Mouse (Mus musculus) limb, embryonic 13.5 days (tissue): ENCODE measurements around the gene Adamtsl1. TPM values are rescaled to one million over a fixed set of nuclear protein-coding genes. Genes with fewer than 3 reads are reported as not detected.

Experiments
- ATAC-seq: fragments of 200-750 bp; cut with Nextera tagmentation; 2 replicates; pipeline ENCODE4 v1.8.0; 2017; ENCODE audit warnings: low read depth, moderate number of reproducible peaks, moderate TSS enrichment; ENCODE audit not compliant: low FRiP score
- H3K27ac ChIP-seq: fragments of 300-500 bp; sonication (generic); 2 replicates; pipeline ENCODE4 v1.5.1; 2015; ENCODE audit warnings: inconsistent platforms, mild to moderate bottlenecking, moderate library complexity
- H3K27me3 ChIP-seq: fragments of 300-500 bp; sonication (generic); 2 replicates; pipeline ENCODE4 v1.6.1; 2015; ENCODE audit warnings: mild to moderate bottlenecking, inconsistent platforms
- H3K36me3 ChIP-seq: fragments of 300-500 bp; sonication (generic); 2 replicates; pipeline ENCODE4 v1.6.1; 2015; ENCODE audit warnings: inconsistent platforms, mild to moderate bottlenecking, moderate library complexity
- H3K4me1 ChIP-seq: fragments of 300-500 bp; sonication (generic); 2 replicates; pipeline ENCODE4 v1.6.1; 2015; ENCODE audit warnings: inconsistent platforms
- H3K4me2 ChIP-seq: fragments of 300-500 bp; sonication (generic); replicated peaks from 2 replicates; pipeline ENCODE4 v1.6.1; 2015; ENCODE audit warnings: inconsistent platforms, mild to moderate bottlenecking, moderate library complexity
- H3K4me3 ChIP-seq: fragments of 300-500 bp; sonication (generic); 2 replicates; pipeline ENCODE4 v1.5.1; 2015; ENCODE audit warnings: moderate library complexity, mild to moderate bottlenecking, inconsistent platforms
- H3K9ac ChIP-seq: fragments of 300-500 bp; sonication (generic); 2 replicates; pipeline ENCODE4 v1.6.1; 2015; ENCODE audit warnings: mild to moderate bottlenecking, inconsistent platforms
- H3K9me3 ChIP-seq: fragments of 300-500 bp; sonication (generic); 2 replicates; pipeline ENCODE4 v1.6.1; 2016; ENCODE audit warnings: inconsistent platforms
- WGBS: fragments of 180-500 bp; shearing (Covaris S2); methylation state at CpG from one replicate; pipeline ENCODE4 v1.1.7; 2015; 5-methylcytosine and 5-hydroxymethylcytosine counted together
- polyA plus RNA-seq: library from polyadenylated mRNA; unstranded; fragments of >200 nt; fragmentation: Nextera tagmentation; extraction: Ambion mirVana; gene quantifications from 2 replicates; pipeline ENCODE4 v1.2.1, GENCODE M21; 2015

Adamtsl1 gene
- polyA plus RNA-seq, 1 experiment from 2014 or later = 53.2 TPM

GRCm38 (mm10) chr4:86273703-86274355 lies 759.9 kb downstream of the Adamtsl1 start:
- H3K36me3 ChIP-seq = peaks cover 5% of the 10 kb centered on the region; the same call in 1 of the 2 replicates
- H3K9me3 ChIP-seq = no peaks in the 10 kb centered on the region
- H3K4me3 ChIP-seq = no peak overlapping the region
- WGBS = 48% methylated on average over 6 of the region's 6 CpGs
- H3K9ac ChIP-seq = no peak overlapping the region
- no peaks in the 10 kb centered on the region for H3K27me3 ChIP-seq
- peaks cover 51% of the 10 kb centered on the region for H3K4me1 ChIP-seq
- no peak overlapping the region for H3K4me2 ChIP-seq
- no peak overlapping the region for H3K27ac ChIP-seq
- no peak for ATAC-seq

GRCm38 (mm10) chr4:86274663-86275062 lies 760.7 kb downstream of the Adamtsl1 start:
- no peak for ATAC-seq
- Histone ChIP-seq H3K4me2 (no peak overlapping the region), H3K4me1 (peaks cover 52% of the 10 kb centered on the region), H3K9me3 (no peaks in the 10 kb centered on the region), H3K36me3 (peaks cover 5% of the 10 kb centered on the region; the same call in 1 of the 2 replicates), H3K27me3 (no peaks in the 10 kb centered on the region), H3K27ac (no peak overlapping the region), H3K9ac (no peak overlapping the region), H3K4me3 (no peak overlapping the region)
- WGBS = 74% methylated on average over 2 of the region's 2 CpGs

- peaks cover 8% of the 10 kb centered on the region; the same call in 1 of the 2 replicates for H3K36me3 ChIP-seq
- ATAC-seq = peak; percentile 75
- peaks cover 52% of the 10 kb centered on the region for H3K4me1 ChIP-seq
- H3K4me3 ChIP-seq = no peak overlapping the region
- peak overlapping the region; percentile 63 for H3K27ac ChIP-seq
- no peak overlapping the region for H3K9ac ChIP-seq
- no peaks in the 10 kb centered on the region for H3K9me3 ChIP-seq
- H3K27me3 ChIP-seq = no peaks in the 10 kb centered on the region
- WGBS = 43% methylated on average over 14 of the region's 14 CpGs
- H3K4me2 ChIP-seq = no peak overlapping the region
These were observed 762.2 kb downstream of the Adamtsl1 start for GRCm38 (mm10) chr4:86276021-86276813.

- WGBS = 57% methylated on average over 5 of the region's 5 CpGs
- Histone ChIP-seq H3K4me3 (no peak overlapping the region), H3K4me1 (peaks cover 39% of the 10 kb centered on the region), H3K36me3 (peaks cover 8% of the 10 kb centered on the region; the same call in 1 of the 2 replicates), H3K4me2 (no peak overlapping the region), H3K27ac (no peak overlapping the region), H3K9ac (no peak overlapping the region), H3K9me3 (no peaks in the 10 kb centered on the region), H3K27me3 (no peaks in the 10 kb centered on the region)
- no peak for ATAC-seq
These were observed 764.6 kb downstream of the Adamtsl1 start for GRCm38 (mm10) chr4:86278546-86278945.

GRCm38 (mm10) chr4:86286572-86286971 lies 772.6 kb downstream of the Adamtsl1 start:
- Histone ChIP-seq H3K4me3 (no peak overlapping the region), H3K36me3 (peaks cover 10% of the 10 kb centered on the region), H3K27ac (no peak overlapping the region), H3K9ac (no peak overlapping the region), H3K27me3 (no peaks in the 10 kb centered on the region), H3K9me3 (no peaks in the 10 kb centered on the region), H3K4me1 (peaks cover 18% of the 10 kb centered on the region), H3K4me2 (no peak overlapping the region)
- WGBS = 91% methylated on average over 1 of the region's 1 CpGs
- ATAC-seq = no peak

GRCm38 (mm10) chr4:86288264-86288663 lies 774.3 kb downstream of the Adamtsl1 start:
- Histone ChIP-seq H3K9ac (no peak overlapping the region), H3K4me1 (peaks cover 18% of the 10 kb centered on the region), H3K4me2 (no peak overlapping the region), H3K27ac (no peak overlapping the region), H3K36me3 (peaks cover 10% of the 10 kb centered on the region), H3K27me3 (no peaks in the 10 kb centered on the region), H3K4me3 (no peak overlapping the region), H3K9me3 (no peaks in the 10 kb centered on the region)
- no peak for ATAC-seq
- WGBS = 96% methylated on average over 4 of the region's 4 CpGs

- no peak overlapping the region for H3K4me2 ChIP-seq
- no peak overlapping the region for H3K4me3 ChIP-seq
- peak overlapping the region; percentile 44; the same call in 1 of the 2 replicates for H3K27ac ChIP-seq
- H3K9ac ChIP-seq = no peak overlapping the region
- peaks cover 26% of the 10 kb centered on the region for H3K4me1 ChIP-seq
- H3K36me3 ChIP-seq = peaks cover 5% of the 10 kb centered on the region; the same call in 1 of the 2 replicates
- ATAC-seq = peak; percentile 64; the same call in 1 of the 2 replicates
- H3K27me3 ChIP-seq = no peaks in the 10 kb centered on the region
- no peaks in the 10 kb centered on the region for H3K9me3 ChIP-seq
- 16% methylated on average over 12 of the region's 12 CpGs for WGBS
These were observed 775.7 kb downstream of the Adamtsl1 start for GRCm38 (mm10) chr4:86289511-86290273.

GRCm38 (mm10) chr4:86294828-86295251 lies 780.9 kb downstream of the Adamtsl1 start:
- Histone ChIP-seq H3K9me3 (no peaks in the 10 kb centered on the region), H3K4me2 (peak overlapping the region; percentile 30), H3K27me3 (no peaks in the 10 kb centered on the region), H3K9ac (no peak overlapping the region), H3K4me3 (no peak overlapping the region), H3K27ac (peak overlapping the region; percentile 85), H3K4me1 (peaks cover 46% of the 10 kb centered on the region), H3K36me3 (no peaks in the 10 kb centered on the region)
- WGBS = 11% methylated on average over 2 of the region's 2 CpGs
- ATAC-seq = peak; percentile 83

- Histone ChIP-seq H3K4me1 (peaks cover 26% of the 10 kb centered on the region), H3K27me3 (no peaks in the 10 kb centered on the region), H3K9ac (no peak overlapping the region), H3K4me2 (no peak overlapping the region), H3K36me3 (no peaks in the 10 kb centered on the region; the same call in 1 of the 2 replicates), H3K27ac (no peak overlapping the region), H3K4me3 (no peak overlapping the region), H3K9me3 (no peaks in the 10 kb centered on the region)
- WGBS = 78% methylated on average over 6 of the region's 6 CpGs
- ATAC-seq = no peak
These were observed 787.5 kb downstream of the Adamtsl1 start for GRCm38 (mm10) chr4:86301469-86301868.

- 68% methylated on average over 4 of the region's 4 CpGs for WGBS
These were observed 788.1 kb downstream of the Adamtsl1 start for GRCm38 (mm10) chr4:86302095-86302494.

GRCm38 (mm10) chr4:86306753-86307152 lies 792.8 kb downstream of the Adamtsl1 start:
- Histone ChIP-seq H3K27me3 (no peaks in the 10 kb centered on the region), H3K36me3 (no peaks in the 10 kb centered on the region; the same call in 1 of the 2 replicates), H3K27ac (no peak overlapping the region), H3K9me3 (no peaks in the 10 kb centered on the region), H3K9ac (no peak overlapping the region), H3K4me1 (0 out of 2 replicates have a peak, but pooled peaks cover 6% of the 10 kb centered on the region), H3K4me3 (no peak overlapping the region), H3K4me2 (no peak overlapping the region)
- no peak for ATAC-seq

More at GRCm38 (mm10) chr4:86302095-86302494, 788.1 kb downstream of the Adamtsl1 start:
- no peak overlapping the region for H3K4me2 ChIP-seq
- H3K4me1 ChIP-seq = peaks cover 21% of the 10 kb centered on the region
- H3K9ac ChIP-seq = no peak overlapping the region
- no peaks in the 10 kb centered on the region for H3K9me3 ChIP-seq
- H3K4me3 ChIP-seq = no peak overlapping the region
- no peak for ATAC-seq
- H3K27me3 ChIP-seq = no peaks in the 10 kb centered on the region
- no peak overlapping the region for H3K27ac ChIP-seq
- no peaks in the 10 kb centered on the region; the same call in 1 of the 2 replicates for H3K36me3 ChIP-seq
